Mouse (Mus musculus): ENCODE data around the gene Pde4d. TPM values are rescaled to one million over a fixed set of nuclear protein-coding genes. Genes with fewer than 3 reads are reported as not detected.

Gene Pde4d
- polyA plus RNA-seq, 3 experiments from 2014 or later: 6.8 to 7.6 (median 7.4) TPM

GRCm38 (mm10) chr13:108490872-108491271 is 41.1 kb downstream of the Pde4d start:
- ATAC-seq: no peak

- no peak for ATAC-seq
These were observed 43.1 kb downstream of the Pde4d start for GRCm38 (mm10) chr13:108492886-108493285.

- ATAC-seq: no peak
These were observed 44.6 kb downstream of the Pde4d start for GRCm38 (mm10) chr13:108494365-108494764.

GRCm38 (mm10) chr13:108497768-108498167 is 48.0 kb downstream of the Pde4d start:
- no peak for ATAC-seq

- no peak for ATAC-seq
These were observed 48.5 kb downstream of the Pde4d start for GRCm38 (mm10) chr13:108498247-108498743.

- ATAC-seq: no peak
These were observed 49.1 kb downstream of the Pde4d start for GRCm38 (mm10) chr13:108498773-108499313.

- no peak for ATAC-seq
These were observed 51.6 kb downstream of the Pde4d start for GRCm38 (mm10) chr13:108501386-108501785.

GRCm38 (mm10) chr13:108524548-108524947 is 74.8 kb downstream of the Pde4d start:
- no peak for ATAC-seq

GRCm38 (mm10) chr13:108524969-108525368 is 75.2 kb downstream of the Pde4d start:
- no peak for ATAC-seq

- ATAC-seq: no peak
These were observed 76.7 kb downstream of the Pde4d start for GRCm38 (mm10) chr13:108526258-108527007.

GRCm38 (mm10) chr13:108527090-108527770 is 77.5 kb downstream of the Pde4d start:
- peak; percentile 21 for ATAC-seq

- ATAC-seq: no peak
These were observed 78.6 kb downstream of the Pde4d start for GRCm38 (mm10) chr13:108528343-108528742.

- no peak for ATAC-seq
These were observed 83.1 kb downstream of the Pde4d start for GRCm38 (mm10) chr13:108532875-108533274.

- ATAC-seq: no peak
These were observed 86.7 kb downstream of the Pde4d start for GRCm38 (mm10) chr13:108536436-108536835.

- no peak for ATAC-seq
These were observed 87.2 kb downstream of the Pde4d start for GRCm38 (mm10) chr13:108536951-108537350.

GRCm38 (mm10) chr13:108538760-108539369 is 89.1 kb downstream of the Pde4d start:
- ATAC-seq: no peak

- no peak for ATAC-seq
These were observed 91.7 kb downstream of the Pde4d start for GRCm38 (mm10) chr13:108541488-108541887.

GRCm38 (mm10) chr13:108542342-108542761 is 92.6 kb downstream of the Pde4d start:
- no peak for ATAC-seq

GRCm38 (mm10) chr13:108552288-108552687 is 102.5 kb downstream of the Pde4d start:
- no peak for ATAC-seq

GRCm38 (mm10) chr13:108552995-108553394 is 103.2 kb downstream of the Pde4d start:
- ATAC-seq: no peak

- no peak for ATAC-seq
These were observed 105.2 kb downstream of the Pde4d start for GRCm38 (mm10) chr13:108554901-108555300.

- peak; percentile 61 for ATAC-seq
These were observed 147.2 kb downstream of the Pde4d start for GRCm38 (mm10) chr13:108596938-108597337.

- no peak for ATAC-seq
These were observed 148.9 kb downstream of the Pde4d start for GRCm38 (mm10) chr13:108598673-108599072.

Measured in inflammation-experienced regulatory T-cells, adult 6 months (primary cell).